Mouse (Mus musculus) lung, postnatal 14 days (tissue): ENCODE results near the gene Slc5a5.

Experiments used
- DNase-seq: peaks from one replicate; pipeline ENCODE4 v3.0.0; 2021

The Slc5a5 gene

GRCm38 (mm10) chr8:70851837-70852236 lies 40.7 kb downstream of the Slc5a5 start:
- no peak for DNase-seq

DNA sequence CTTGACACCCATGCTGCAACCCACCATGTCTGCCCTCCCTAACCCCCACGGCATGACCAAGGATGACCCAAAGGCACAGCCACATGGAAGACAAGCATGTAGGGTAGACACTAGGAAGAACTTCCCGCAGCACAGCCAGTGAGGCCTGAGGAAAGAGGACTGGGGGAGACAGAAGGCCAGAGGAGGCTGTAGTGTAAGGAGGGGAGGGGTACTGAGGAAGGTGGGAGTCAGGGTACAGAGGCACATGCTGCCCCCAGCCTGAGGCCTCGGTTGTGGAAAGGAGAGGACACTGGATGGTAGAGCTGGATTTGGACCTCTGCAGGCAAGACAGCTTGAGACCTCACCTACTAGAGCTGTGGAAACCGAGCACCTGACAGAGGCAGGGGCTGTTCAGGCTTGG lies 41.6 kb downstream of the Slc5a5 start:
- DNase-seq, result no peak

- no peak for DNase-seq
Measured at GRCm38 (mm10) chr8:70850132-70850845, 42.3 kb downstream of the Slc5a5 start.

GRCm38 (mm10) chr8:70849333-70849990 lies 43.1 kb downstream of the Slc5a5 start:
- DNase-seq, result no peak

GRCm38 (mm10) chr8:70846371-70847154 lies 46.0 kb downstream of the Slc5a5 start:
- DNase-seq, result no peak

GRCm38 (mm10) chr8:70845108-70845507 lies 47.4 kb downstream of the Slc5a5 start:
- no peak for DNase-seq

- peak; percentile 96 for DNase-seq
Measured at GRCm38 (mm10) chr8:70844523-70844922, 48.0 kb downstream of the Slc5a5 start.

DNA sequence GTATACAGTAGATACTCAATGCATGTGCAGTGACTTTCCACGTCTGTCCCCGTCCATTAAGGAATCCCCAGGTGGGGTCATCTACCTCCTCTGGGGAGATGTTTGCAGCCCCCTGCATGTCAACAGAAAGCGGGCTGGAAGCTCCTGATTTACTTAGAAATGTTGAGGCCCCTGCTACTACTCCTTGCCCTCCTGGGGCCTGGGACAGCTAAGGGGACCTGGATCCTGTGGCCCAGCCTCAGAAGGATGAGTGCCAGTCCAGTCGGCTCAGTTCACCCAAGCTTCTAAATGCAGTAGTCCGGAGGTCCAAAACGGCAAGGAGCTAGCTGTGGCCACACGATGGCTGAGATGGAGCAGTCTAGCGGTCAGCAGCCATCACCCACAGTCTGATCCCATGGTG lies 48.6 kb downstream of the Slc5a5 start:
- no peak for DNase-seq

- DNase-seq, result no peak
Measured at GRCm38 (mm10) chr8:70843214-70843773, 49.3 kb downstream of the Slc5a5 start.

DNA sequence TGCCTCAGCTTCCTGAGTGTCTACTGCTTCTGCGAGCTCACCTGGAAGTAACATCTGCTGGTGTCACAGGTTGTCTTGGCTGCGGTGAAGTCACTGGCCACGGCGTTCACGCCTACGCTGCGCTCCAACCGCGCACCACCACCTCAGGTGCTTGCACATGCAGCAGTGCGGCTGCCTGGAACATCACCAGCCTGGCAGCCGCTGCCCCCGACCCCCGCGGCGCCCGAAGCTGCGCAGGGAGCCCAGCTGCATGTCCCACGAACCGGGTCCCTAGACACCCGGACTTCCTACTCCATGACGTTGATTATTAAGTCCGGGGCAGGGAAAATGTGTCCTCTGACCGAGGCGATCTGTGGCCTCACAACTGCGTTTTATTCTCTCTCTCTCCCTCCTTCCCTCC lies 50.1 kb downstream of the Slc5a5 start:
- no peak for DNase-seq

DNA sequence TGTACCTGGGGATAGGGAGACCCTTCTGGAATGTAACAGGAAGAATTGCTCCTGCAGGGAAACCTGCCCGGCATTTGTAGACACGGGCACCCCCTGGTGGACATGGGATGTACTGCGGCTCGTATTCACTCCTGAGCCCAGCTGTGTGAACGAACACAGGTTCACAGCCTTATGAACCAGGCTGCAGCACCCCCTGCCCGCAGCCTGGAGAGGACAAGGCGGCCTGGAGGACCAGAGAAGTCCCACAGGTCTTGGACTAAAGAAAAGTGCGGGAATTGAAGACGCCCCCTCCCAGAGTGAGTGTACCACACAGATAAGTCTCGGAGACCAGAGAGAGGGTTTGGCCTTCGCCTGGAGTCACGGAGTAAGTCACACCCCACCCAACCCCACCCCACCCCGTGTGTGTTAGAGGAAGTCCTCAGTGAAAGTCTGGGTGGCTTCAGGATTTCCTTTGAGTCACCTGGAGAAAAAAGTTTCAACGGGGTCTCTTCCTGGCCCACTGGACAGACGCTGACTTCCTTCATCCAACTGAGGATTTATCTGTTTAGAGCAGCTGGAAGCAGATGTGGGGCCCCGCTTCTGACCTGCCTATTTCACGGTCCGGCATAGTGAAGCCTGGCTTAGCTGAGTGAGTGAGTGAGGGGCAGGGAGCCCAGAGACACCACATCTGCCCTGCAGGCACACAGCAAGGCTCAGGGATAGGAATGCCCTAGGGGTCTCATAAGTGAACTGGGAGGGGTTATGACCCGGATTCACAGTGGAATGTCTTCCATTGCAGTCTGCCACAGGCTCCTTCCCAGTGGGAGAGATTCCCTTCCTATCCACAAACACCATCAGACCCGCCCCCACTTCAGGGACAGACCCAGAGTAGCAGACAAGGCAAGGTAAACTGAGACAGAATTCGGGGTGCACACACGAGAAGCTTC lies 51.1 kb downstream of the Slc5a5 start:
- DNase-seq, result peak; percentile 95

DNA sequence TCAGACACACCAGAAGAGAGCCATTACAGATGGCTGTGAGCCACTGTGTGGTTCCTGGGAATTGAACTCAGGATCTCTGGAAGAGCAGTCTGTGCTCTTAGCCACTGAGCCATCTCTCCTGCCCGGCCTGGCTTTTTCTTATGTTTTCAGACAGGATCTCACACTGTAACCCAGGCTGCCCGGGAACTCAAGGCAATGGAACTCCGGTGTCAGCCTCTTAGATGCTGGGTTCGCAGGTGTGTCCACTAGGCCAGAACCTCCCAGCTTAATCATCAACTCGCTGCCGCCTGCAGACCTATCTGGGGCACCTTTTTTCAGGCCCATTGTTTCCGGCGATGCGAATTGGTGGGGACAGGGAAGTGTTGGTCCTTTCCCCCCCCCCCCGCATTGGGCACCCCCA lies 52.0 kb downstream of the Slc5a5 start:
- no peak for DNase-seq

- DNase-seq, result peak; percentile 99
Measured at GRCm38 (mm10) chr8:70839408-70840351, 52.9 kb downstream of the Slc5a5 start, which contains the start of gene Arrdc2. TSS of gene Arrdc2 (minus strand) at chr8:70839720.

GRCm38 (mm10) chr8:70838654-70839407 lies 53.7 kb downstream of the Slc5a5 start:
- DNase-seq, result no peak

DNA sequence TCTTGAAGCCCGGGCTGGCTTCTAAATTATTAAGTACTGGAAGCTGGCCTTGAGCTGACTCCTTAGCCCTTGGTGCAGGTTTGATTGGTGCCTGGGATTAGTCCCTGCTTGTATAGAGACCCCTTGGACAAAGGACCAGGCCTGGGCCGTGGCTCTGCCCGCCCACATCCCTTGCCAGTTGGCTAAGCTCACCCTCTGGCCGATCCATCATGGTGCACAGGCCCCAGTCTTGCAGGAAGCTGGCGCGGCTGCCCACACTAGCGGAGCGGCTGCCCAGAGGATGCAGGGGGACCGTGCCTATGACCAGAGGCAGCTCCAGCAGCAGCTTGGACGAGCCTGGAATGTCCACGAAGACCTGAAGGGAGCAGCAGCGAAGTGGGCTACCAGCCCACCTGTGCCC lies 55.9 kb downstream of the Slc5a5 start:
- no peak for DNase-seq

DNA sequence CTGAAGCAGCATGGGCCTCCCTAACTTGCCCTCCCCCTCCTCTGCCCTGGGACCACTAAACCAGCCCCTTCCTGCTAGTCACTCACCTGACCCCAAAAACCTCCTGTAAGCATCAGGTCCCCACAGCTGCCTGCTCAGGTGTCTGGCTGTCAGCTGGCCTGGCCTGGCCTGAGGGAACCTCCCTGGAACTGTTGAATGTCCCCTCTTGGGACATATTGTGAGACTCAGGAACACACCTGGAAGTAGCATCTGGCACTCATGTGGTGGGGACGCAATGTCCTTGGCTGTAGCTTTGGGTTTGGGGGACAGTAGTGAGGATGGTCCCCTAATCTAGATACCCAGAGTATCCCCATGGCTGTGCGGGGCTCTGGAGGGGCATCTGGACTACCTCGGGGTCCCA lies 58.5 kb downstream of the Slc5a5 start:
- no peak for DNase-seq

DNA sequence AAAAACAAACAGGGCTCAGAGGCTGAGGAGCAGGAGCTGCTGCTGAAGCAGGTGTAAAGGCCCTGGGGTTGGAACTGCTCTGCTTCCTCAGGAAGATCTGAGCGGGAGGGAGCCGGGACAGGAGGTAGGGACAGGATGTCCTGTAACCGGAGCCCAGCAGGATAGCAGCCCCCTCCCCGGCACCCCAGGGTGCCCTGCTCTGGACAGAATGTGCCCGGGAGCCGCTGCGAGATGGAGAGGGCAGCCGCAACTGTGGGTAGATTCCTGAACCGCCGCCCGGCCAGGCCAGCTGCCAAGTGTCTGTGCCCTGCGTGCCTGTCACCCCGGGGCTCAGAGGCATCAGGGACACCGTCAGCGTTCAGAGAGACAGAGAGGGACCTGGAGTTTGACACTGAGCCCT lies 59.0 kb downstream of the Slc5a5 start:
- peak; percentile 79 for DNase-seq

- peak; percentile 52 for DNase-seq
Measured at GRCm38 (mm10) chr8:70833018-70833482, 59.5 kb downstream of the Slc5a5 start.
